Mouse (Mus musculus) liver, embryonic 14.5 days (tissue): ENCODE data around the gene Ppm1n.

Experiments used
- CTCF ChIP-seq: IDR thresholded peaks from 2 replicates; pipeline ENCODE4 v1.5.1; 2016; ENCODE audit warnings: antibody characterized with exemption, low read depth, control low read depth
- EP300 ChIP-seq: IDR thresholded peaks from 2 replicates; pipeline ENCODE4 v1.6.1; 2016; ENCODE audit warnings: antibody characterized with exemption, low read depth

GRCm38 (mm10) chr7:19301461-19302263 is 21.8 kb upstream of the Ppm1n start:
- TF ChIP-seq EP300 (no peak), CTCF (no peak)
